ENCODE assay signal across 11 mouse cellular contexts in the genomic region with DNA sequence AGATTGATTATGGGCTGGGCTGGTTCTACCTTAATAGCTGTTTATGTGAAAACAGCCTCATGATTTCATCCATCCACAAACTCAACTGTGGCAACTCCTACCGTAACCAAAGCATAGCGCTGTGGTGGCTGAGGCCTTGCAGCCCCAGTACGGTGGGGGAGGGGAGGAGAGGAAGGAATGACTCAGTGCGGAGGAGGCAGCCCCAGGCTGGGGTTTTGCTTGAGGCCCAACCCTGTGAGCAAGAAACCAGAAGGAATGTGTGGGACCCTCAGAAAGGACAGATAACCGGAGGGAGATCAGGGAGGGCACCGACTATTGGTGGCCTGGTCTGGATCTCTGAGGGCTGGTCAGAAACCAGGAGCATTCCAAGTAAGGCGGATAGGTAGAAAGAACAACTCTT. TPM values are rescaled to one million over a fixed set of nuclear protein-coding genes. Genes with fewer than 3 reads are reported as not detected.
DNase-seq lines count a peak whose midpoint lies in the region; ATAC-seq lines count a peak whose summit lies in the region.
"Had no signal": no experiment of that assay in that cellular context is flagged by ENCODE, and none has a peak within 500 bp of the region (broad histone marks: within the 10 kb centered on the region; RNA-seq: fewer than 3 reads in every experiment).

No protein-coding gene starts in this region.

- ATAC-seq in heart, embryonic 14.5 days (ENCODE audit: insufficient number of reproducible peaks, insufficient read depth, low FRiP score, low read depth): no peak
- no peak for ATAC-seq in megakaryocyte-erythroid progenitor cell, adult 5-6 weeks (replicated peaks; ENCODE audit: low FRiP score, low TSS enrichment, poor library complexity, severe bottlenecking)

- WGBS in heart, embryonic 14.5 days: 32% methylated on average over 7 of the region's 7 CpGs

- no peaks in the 10 kb centered on the region for H3K9me3 ChIP-seq in heart, embryonic 14.5 days (ENCODE audit: control insufficient read depth, low read length)
- H3K9me3 ChIP-seq: G1E had no signal

- DNase-seq in gastrocnemius, postnatal 10 days: peak; percentile 40
- DNase-seq in gastrocnemius, adult 8-10 months (ENCODE audit: low spot score in 2 of 2): no peak
- peak; percentile 12 to 22 for DNase-seq in spleen, postnatal 36 days (ENCODE audit: low spot score in 2 of 2)
- no peak for DNase-seq in spleen, adult 18-20 months
- peak; percentile 71 for DNase-seq in lung, postnatal 10 days
- DNase-seq in thymus, postnatal 36 days: peak; percentile 37 to 56

- no peak overlapping the region for H3K4me2 ChIP-seq in heart, embryonic 14.5 days (ENCODE audit: low read length)

- no peak overlapping the region for H3K9ac ChIP-seq in heart, embryonic 14.5 days (ENCODE audit: low read length)

- no peaks in the 10 kb centered on the region for H3K27me3 ChIP-seq in heart, embryonic 14.5 days (ENCODE audit: control insufficient read depth, insufficient read depth, low read length)

- H3K4me3 ChIP-seq in heart, embryonic 14.5 days (ENCODE audit: control insufficient read depth in 1 of 2, insufficient read depth in 1 of 2, low read depth in 1 of 2, low read length in 2 of 2): no peak overlapping the region

- H3K4me1 ChIP-seq in heart, embryonic 14.5 days (ENCODE audit: control insufficient read depth in 2 of 2, insufficient read depth in 2 of 2, low read length in 2 of 2): peaks cover 38 to 48% of the 10 kb centered on the region in 2 experiments

- no peaks in the 10 kb centered on the region for H3K36me3 ChIP-seq in heart, embryonic 14.5 days (ENCODE audit: control insufficient read depth, insufficient read depth, low read length)
- H3K36me3 ChIP-seq: G1E had no signal

- peak overlapping the region; percentile 18 to 82; a peak in 3 of 4 replicates for H3K27ac ChIP-seq in heart, embryonic 14.5 days (replicated peaks in 1 of 2; ENCODE audit: control insufficient read depth in 1 of 2, insufficient read depth in 1 of 2, low read depth in 2 of 2, low read length in 2 of 2)

RNA-seq across cellular contexts. Expression of gene Acot11, which starts 17.0 kb away (rescaled TPM):
- total RNA-seq in gastrocnemius, postnatal 10 days (2021): 1 to 10 TPM; 5.3 to 7.4 TPM
- total RNA-seq in gastrocnemius, adult 8-10 months (2022): 10 to 100 TPM in 2 of 4 experiments, 1 to 10 TPM in 2; 9.1 to 12.9 (median 10.1) TPM
- 5.0 and 6.0 TPM in 2 replicates for polyA plus RNA-seq in heart, embryonic 14.5 days (2014; fragmentation: Nextera tagmentation; extraction: Ambion mirVana)
- total RNA-seq in megakaryocyte-erythroid progenitor cell, adult 5-6 weeks (2014; fragmentation: Nextera tagmentation): 1.0 and 2.1 TPM in 2 replicates
- total RNA-seq in megakaryocyte-erythroid progenitor cell, adult 5-6 weeks (2017): 0.99 and 1.0 TPM in 2 replicates

RNA-seq across cellular contexts. Expression of gene Fam151a, which starts 54.1 kb away (rescaled TPM):
- total RNA-seq in gastrocnemius, postnatal 10 days (2021): not detected
- not detected for total RNA-seq in gastrocnemius, adult 8-10 months (2022)
- polyA plus RNA-seq in heart, embryonic 14.5 days (2014; fragmentation: Nextera tagmentation; extraction: Ambion mirVana): 0.13 and 0.32 TPM in 2 replicates
- total RNA-seq in megakaryocyte-erythroid progenitor cell, adult 5-6 weeks (2014; fragmentation: Nextera tagmentation): not detected in 2 replicates
- total RNA-seq in megakaryocyte-erythroid progenitor cell, adult 5-6 weeks (2017): not detected in 2 replicates
- total RNA-seq: G1E; gastrocnemius, postnatal 36 days had no signal
- polyA plus RNA-seq: G1E; neural tube, embryonic 14.5 days had no signal

RNA-seq across cellular contexts. Expression of gene Mroh7, which starts 57.1 kb away (rescaled TPM):
- total RNA-seq in gastrocnemius, postnatal 10 days (2021): under 1 TPM; 0.16 to 0.47 TPM
- total RNA-seq in gastrocnemius, adult 8-10 months (2022): under 1 TPM in 2 of 4 experiments, not detected in 2; 0.12 to 0.19 TPM
- polyA plus RNA-seq in heart, embryonic 14.5 days (2014; fragmentation: Nextera tagmentation; extraction: Ambion mirVana): 0.44 and 0.45 TPM in 2 replicates
- total RNA-seq in megakaryocyte-erythroid progenitor cell, adult 5-6 weeks (2014; fragmentation: Nextera tagmentation): not detected in 2 replicates
- not detected in 2 replicates for total RNA-seq in megakaryocyte-erythroid progenitor cell, adult 5-6 weeks (2017)
- polyA plus RNA-seq: G1E had no signal

Comparison
In these comparisons a context has a peak if more than half of its experiments do, and no peak if none do; other contexts are left out.
1. DNase-seq: peak in gastrocnemius, postnatal 10 days (single experiment), spleen, postnatal 36 days (2 of 2), lung, postnatal 10 days (single experiment) and thymus, postnatal 36 days (2 of 2); none in gastrocnemius, adult 8-10 months (0 of 2) and spleen, adult 18-20 months (0 of 2).